Mouse (Mus musculus): ENCODE measurements around the gene Eaf2. TPM values are rescaled to one million over a fixed set of nuclear protein-coding genes. Genes with fewer than 3 reads are reported as not detected.

The Eaf2 gene
- total and polyA plus RNA-seq, 2 experiments = 0.28 TPM

GRCm38 (mm10) chr16:36772996-36773395 lies 101.8 kb downstream of the Eaf2 start:
- DNase-seq (ENCODE audit: extremely low read depth, low read depth, low spot score) = no peak
- no peak overlapping the region for H3K27ac ChIP-seq (replicated peaks; ENCODE audit: insufficient read depth, low read depth, low read length)
- no peaks in the 10 kb centered on the region for H3K4me1 ChIP-seq (ENCODE audit: control insufficient read depth, insufficient read depth, low read length)
- no peak for TF ChIP-seq CTCF (IDR thresholded peaks at IDR 0.05; ENCODE audit: low read depth, low read length)
- TF ChIP-seq POLR2A (IDR thresholded peaks at IDR 0.05; ENCODE audit: extremely low read depth, insufficient read depth, low read length) = no peak
- 77% methylated on average over 5 of the region's 5 CpGs for WGBS
- H3K79me2 ChIP-seq (ENCODE audit: control insufficient read depth, insufficient read depth, low read length) = no peaks in the 10 kb centered on the region
- H3K4me3 ChIP-seq (ENCODE audit: insufficient read depth, low read depth, low read length) = no peak overlapping the region
- H3K27me3 ChIP-seq (ENCODE audit: control insufficient read depth, insufficient read depth, low read length) = no peaks in the 10 kb centered on the region
- H3K36me3 ChIP-seq (ENCODE audit: control insufficient read depth, insufficient read depth, low read length) = no peaks in the 10 kb centered on the region
- H3K9ac ChIP-seq (ENCODE audit: low read depth, low read length) = no peak overlapping the region

GRCm38 (mm10) chr16:36771703-36772102 lies 103.1 kb downstream of the Eaf2 start:
- H3K36me3 ChIP-seq (ENCODE audit: control insufficient read depth, insufficient read depth, low read length) = no peaks in the 10 kb centered on the region
- WGBS = 93% methylated on average over 3 of the region's 3 CpGs
- no peaks in the 10 kb centered on the region for H3K79me2 ChIP-seq (ENCODE audit: control insufficient read depth, insufficient read depth, low read length)
- no peak for TF ChIP-seq POLR2A (IDR thresholded peaks at IDR 0.05; ENCODE audit: extremely low read depth, insufficient read depth, low read length)
- H3K4me3 ChIP-seq (ENCODE audit: insufficient read depth, low read depth, low read length) = no peak overlapping the region
- no peak overlapping the region for H3K27ac ChIP-seq (replicated peaks; ENCODE audit: insufficient read depth, low read depth, low read length)
- H3K4me1 ChIP-seq (ENCODE audit: control insufficient read depth, insufficient read depth, low read length) = no peaks in the 10 kb centered on the region
- H3K9ac ChIP-seq (ENCODE audit: low read depth, low read length) = no peak overlapping the region
- no peaks in the 10 kb centered on the region for H3K27me3 ChIP-seq (ENCODE audit: control insufficient read depth, insufficient read depth, low read length)
- no peak for DNase-seq (ENCODE audit: extremely low read depth, low read depth, low spot score)

GRCm38 (mm10) chr16:36771244-36771643 lies 103.6 kb downstream of the Eaf2 start:
- no peaks in the 10 kb centered on the region for H3K4me1 ChIP-seq (ENCODE audit: control insufficient read depth, insufficient read depth, low read length)
- H3K27me3 ChIP-seq (ENCODE audit: control insufficient read depth, insufficient read depth, low read length) = no peaks in the 10 kb centered on the region
- no peaks in the 10 kb centered on the region for H3K79me2 ChIP-seq (ENCODE audit: control insufficient read depth, insufficient read depth, low read length)
- H3K36me3 ChIP-seq (ENCODE audit: control insufficient read depth, insufficient read depth, low read length) = no peaks in the 10 kb centered on the region
- no peak overlapping the region for H3K27ac ChIP-seq (replicated peaks; ENCODE audit: insufficient read depth, low read depth, low read length)
- 89% methylated on average over 2 of the region's 2 CpGs for WGBS
- no peak overlapping the region for H3K9ac ChIP-seq (ENCODE audit: low read depth, low read length)
- no peak for DNase-seq (ENCODE audit: extremely low read depth, low read depth, low spot score)
- H3K4me3 ChIP-seq (ENCODE audit: insufficient read depth, low read depth, low read length) = no peak overlapping the region
- TF ChIP-seq CTCF (IDR thresholded peaks at IDR 0.05; ENCODE audit: low read depth, low read length) (no peak), POLR2A (IDR thresholded peaks at IDR 0.05; ENCODE audit: extremely low read depth, insufficient read depth, low read length) (no peak)

- H3K36me3 ChIP-seq (ENCODE audit: control insufficient read depth, insufficient read depth, low read length) = no peaks in the 10 kb centered on the region
- H3K9ac ChIP-seq (ENCODE audit: low read depth, low read length) = no peak overlapping the region
- no peaks in the 10 kb centered on the region for H3K79me2 ChIP-seq (ENCODE audit: control insufficient read depth, insufficient read depth, low read length)
- DNase-seq (ENCODE audit: extremely low read depth, low read depth, low spot score) = peak; percentile 51
- H3K4me1 ChIP-seq (ENCODE audit: control insufficient read depth, insufficient read depth, low read length) = no peaks in the 10 kb centered on the region
- no peak overlapping the region for H3K4me3 ChIP-seq (ENCODE audit: insufficient read depth, low read depth, low read length)
- TF ChIP-seq CTCF (IDR thresholded peaks at IDR 0.05; ENCODE audit: low read depth, low read length) = no peak
- TF ChIP-seq POLR2A (IDR thresholded peaks at IDR 0.05; ENCODE audit: extremely low read depth, insufficient read depth, low read length) = no peak
- no peak overlapping the region for H3K27ac ChIP-seq (replicated peaks; ENCODE audit: insufficient read depth, low read depth, low read length)
- H3K27me3 ChIP-seq (ENCODE audit: control insufficient read depth, insufficient read depth, low read length) = no peaks in the 10 kb centered on the region
- WGBS = 56% methylated on average over 4 of the region's 4 CpGs
Observed at GRCm38 (mm10) chr16:36770830-36771229, 104.0 kb downstream of the Eaf2 start.

GRCm38 (mm10) chr16:36770191-36770771 lies 104.5 kb downstream of the Eaf2 start:
- peak; percentile 30 for DNase-seq (ENCODE audit: extremely low read depth, low read depth, low spot score)
- no peak overlapping the region for H3K4me3 ChIP-seq (ENCODE audit: insufficient read depth, low read depth, low read length)
- H3K27ac ChIP-seq (replicated peaks; ENCODE audit: insufficient read depth, low read depth, low read length) = no peak overlapping the region
- H3K36me3 ChIP-seq (ENCODE audit: control insufficient read depth, insufficient read depth, low read length) = no peaks in the 10 kb centered on the region
- WGBS = 78% methylated on average over 9 of the region's 13 CpGs
- H3K79me2 ChIP-seq (ENCODE audit: control insufficient read depth, insufficient read depth, low read length) = no peaks in the 10 kb centered on the region
- no peak overlapping the region for H3K9ac ChIP-seq (ENCODE audit: low read depth, low read length)
- TF ChIP-seq POLR2A (IDR thresholded peaks at IDR 0.05; ENCODE audit: extremely low read depth, insufficient read depth, low read length) = no peak
- TF ChIP-seq CTCF (IDR thresholded peaks at IDR 0.05; ENCODE audit: low read depth, low read length) = no peak
- no peaks in the 10 kb centered on the region for H3K4me1 ChIP-seq (ENCODE audit: control insufficient read depth, insufficient read depth, low read length)
- no peaks in the 10 kb centered on the region for H3K27me3 ChIP-seq (ENCODE audit: control insufficient read depth, insufficient read depth, low read length)

GRCm38 (mm10) chr16:36751979-36752378 lies 122.8 kb downstream of the Eaf2 start:
- no peak overlapping the region for H3K9ac ChIP-seq (ENCODE audit: low read depth, low read length)
- no peak overlapping the region for H3K4me3 ChIP-seq (ENCODE audit: insufficient read depth, low read depth, low read length)
- 76% methylated on average over 3 of the region's 3 CpGs for whole genome bisulfite sequencing
- TF ChIP-seq POLR2A (IDR thresholded peaks at IDR 0.05; ENCODE audit: extremely low read depth, insufficient read depth, low read length) = no peak
- TF ChIP-seq CTCF (IDR thresholded peaks at IDR 0.05; ENCODE audit: low read depth, low read length) = no peak
- no peaks in the 10 kb centered on the region; the same call in 1 of the 2 replicates for H3K36me3 ChIP-seq (ENCODE audit: control insufficient read depth, insufficient read depth, low read length)
- no peaks in the 10 kb centered on the region for H3K79me2 ChIP-seq (ENCODE audit: control insufficient read depth, insufficient read depth, low read length)
- H3K27ac ChIP-seq (replicated peaks; ENCODE audit: insufficient read depth, low read depth, low read length) = no peak overlapping the region
- H3K27me3 ChIP-seq (ENCODE audit: control insufficient read depth, insufficient read depth, low read length) = no peaks in the 10 kb centered on the region
- no peak for DNase-seq (ENCODE audit: extremely low read depth, low read depth, low spot score)
- H3K4me1 ChIP-seq (ENCODE audit: control insufficient read depth, insufficient read depth, low read length) = no peaks in the 10 kb centered on the region
